Mouse (Mus musculus) lung, postnatal 25 days (tissue): ENCODE measurements around the gene Lamb3.
"Not testable (repeated sequence)": the region's sequence is repeated elsewhere in the genome, so short reads cannot be mapped to it uniquely, and the experiment has no call there.

Experiments
- DNase-seq: peaks from one replicate; pipeline ENCODE4 v3.0.0; 2022; ENCODE audit warnings: low spot score

The Lamb3 gene

DNA sequence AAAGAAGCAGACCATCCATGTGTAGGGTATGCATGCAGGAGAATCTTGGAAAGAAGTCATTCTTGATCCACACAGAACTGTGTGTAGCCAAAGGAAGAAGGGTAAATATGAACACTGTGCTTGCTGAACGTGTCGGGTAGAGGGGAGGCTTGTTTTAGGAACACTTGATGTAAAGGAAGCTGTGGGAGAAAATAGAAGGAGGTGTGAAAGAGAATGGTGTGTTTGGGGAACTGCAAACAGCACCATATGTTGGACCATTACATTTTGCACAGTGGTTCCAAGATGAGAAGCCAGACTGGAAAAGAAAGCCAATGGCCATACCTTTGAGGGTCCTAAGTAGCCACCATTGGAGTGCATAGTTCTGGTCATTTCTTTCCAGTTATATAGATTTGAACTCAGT is 42.5 kb downstream of the Lamb3 start:
- DNase-seq = no peak

DNA sequence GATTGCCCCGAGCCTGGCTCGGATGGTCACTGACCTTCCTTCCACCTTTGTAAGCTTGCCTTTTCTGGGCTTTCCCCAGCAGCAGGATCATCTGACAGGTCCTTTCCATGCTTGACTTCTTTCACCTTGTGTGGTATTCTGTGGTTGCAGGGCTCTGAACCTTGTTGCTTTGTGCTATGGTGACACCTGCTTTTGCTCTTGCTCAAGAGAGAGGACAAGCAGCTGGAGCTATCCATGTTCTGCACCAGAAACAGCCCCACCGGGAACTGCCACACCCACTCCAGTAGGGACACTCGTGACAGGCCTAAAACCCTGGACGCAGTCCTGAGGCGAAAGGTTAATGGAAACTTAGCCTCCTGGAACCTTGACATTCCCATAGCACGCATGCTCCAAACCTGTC is 43.9 kb downstream of the Lamb3 start:
- DNase-seq = no peak

DNA sequence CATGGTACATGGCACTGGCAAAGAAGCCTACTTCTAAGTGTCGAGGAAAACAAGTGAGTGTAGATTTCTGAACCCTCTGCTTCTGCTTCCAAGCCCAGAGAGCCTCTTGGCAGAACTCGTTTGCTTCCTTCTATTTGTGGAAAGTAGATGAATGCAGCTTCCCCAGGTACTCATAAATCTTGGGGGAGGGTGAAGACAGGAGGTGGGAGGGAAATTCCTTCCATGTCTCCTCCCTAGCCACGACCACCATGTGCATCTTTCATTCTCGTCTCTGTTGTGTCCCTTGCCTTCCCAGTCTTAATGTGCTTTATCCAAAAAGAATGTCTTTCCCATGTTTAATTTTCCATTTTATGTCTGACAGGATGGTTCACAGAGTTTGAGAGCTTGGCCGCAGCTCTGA is 45.1 kb downstream of the Lamb3 start:
- no peak for DNase-seq

DNA sequence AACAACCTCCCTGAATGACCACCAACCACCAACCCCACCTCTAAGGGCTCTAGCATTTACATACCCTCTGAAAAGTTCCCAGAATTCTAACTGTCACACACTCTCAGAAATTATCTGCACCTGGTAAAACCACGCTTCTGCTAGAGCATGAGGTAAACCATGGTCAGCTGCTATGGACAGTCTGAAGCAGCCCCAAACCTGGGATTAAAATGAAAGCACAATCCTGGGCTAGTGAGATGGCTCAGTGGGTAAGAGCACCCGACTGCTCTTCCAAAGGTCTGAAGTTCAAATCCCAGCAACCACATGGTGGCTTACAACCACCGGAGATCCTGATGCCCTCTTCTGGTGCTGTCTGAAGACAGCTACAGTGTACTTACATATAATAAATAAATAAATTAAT is 46.4 kb downstream of the Lamb3 start:
- DNase-seq = not testable (repeated sequence)

DNA sequence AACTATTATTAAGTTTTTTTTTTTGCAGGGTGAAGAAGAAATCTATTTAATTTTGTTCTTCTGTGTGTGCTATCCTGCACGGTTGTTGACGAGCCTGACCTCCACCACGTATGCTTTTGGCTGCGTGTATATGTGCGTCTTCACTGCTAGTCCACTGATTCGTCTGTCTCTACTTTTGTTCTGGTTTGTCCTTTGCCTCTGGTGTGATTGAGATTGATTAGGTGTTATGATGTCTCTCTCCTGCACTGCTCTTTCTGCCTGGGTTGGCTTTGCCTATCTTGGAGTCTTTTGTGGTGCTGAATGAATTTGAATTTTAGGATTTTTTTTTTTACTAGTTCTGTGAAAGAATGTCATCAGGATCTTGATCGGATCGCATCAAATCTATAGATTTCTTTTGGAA is 47.5 kb downstream of the Lamb3 start:
- DNase-seq = no peak

- DNase-seq = peak; percentile 80
These were observed 48.2 kb downstream of the Lamb3 start for GRCm38 (mm10) chr1:193255488-193256288.

GRCm38 (mm10) chr1:193256289-193256577 is 48.7 kb downstream of the Lamb3 start:
- DNase-seq = no peak

GRCm38 (mm10) chr1:193256621-193257098 is 49.2 kb downstream of the Lamb3 start:
- no peak for DNase-seq

DNA sequence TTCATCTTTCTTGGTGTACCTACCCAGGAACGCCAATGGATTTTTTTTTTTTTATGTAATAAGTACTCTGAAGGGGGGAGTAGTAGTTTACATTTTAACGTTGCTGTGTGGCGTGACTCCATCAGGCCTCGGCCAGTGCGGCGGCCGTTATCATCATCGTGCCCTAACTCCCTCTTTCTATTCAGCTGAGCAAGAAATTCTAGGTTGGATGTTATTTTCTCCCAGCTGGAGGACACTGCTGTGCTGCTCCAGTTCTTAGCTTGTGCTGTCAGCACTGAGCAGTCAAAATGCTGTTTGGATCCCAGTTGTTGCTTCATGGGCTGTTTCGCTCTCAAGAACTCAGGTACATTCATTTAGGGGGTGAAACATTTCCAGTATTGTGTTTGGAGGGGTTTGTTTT is 52.1 kb downstream of the Lamb3 start:
- DNase-seq = no peak

GRCm38 (mm10) chr1:193261897-193262548 is 54.5 kb downstream of the Lamb3 start:
- DNase-seq = peak; percentile 67

DNA sequence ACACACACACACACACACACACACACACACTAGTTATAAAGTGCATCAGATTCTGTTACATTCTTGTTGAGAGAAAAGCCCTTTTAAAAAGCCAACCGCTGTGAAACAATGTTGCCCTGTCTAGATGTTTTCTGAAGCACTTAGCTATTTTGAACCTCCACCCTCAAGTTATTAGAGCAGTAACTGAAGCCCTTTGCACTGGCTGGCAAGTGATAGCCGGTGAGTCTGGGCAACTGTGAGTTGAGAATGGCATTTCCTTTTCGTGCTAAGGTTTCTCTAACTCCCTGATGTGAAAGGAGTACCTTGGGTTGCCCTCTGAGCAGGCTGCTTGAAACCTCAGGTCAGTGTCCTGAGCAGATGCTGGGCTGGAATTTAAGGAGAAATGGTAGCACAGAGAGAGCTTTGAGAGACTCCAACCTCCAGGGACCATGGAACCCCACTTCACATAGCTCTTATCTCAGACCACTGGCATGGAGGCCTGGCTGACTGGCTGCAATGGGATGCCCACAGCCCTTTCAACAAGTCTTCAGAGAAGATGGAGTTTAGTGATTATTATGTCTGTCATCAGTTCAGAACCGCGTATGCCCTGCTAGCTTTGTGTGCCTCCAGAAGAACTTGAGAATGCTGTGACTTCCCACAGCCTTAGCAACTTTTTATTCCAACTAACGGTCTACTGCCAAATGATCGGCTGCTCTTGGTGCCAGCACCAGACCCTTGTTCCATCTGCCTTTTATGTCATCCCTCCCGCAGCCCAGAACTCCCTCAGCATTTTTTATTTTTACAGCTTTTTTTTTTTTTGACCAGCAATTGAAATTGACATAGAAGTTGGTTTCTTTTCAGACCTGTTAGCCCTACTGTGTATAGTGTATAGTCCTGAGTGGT is 55.8 kb downstream of the Lamb3 start:
- DNase-seq = no peak

DNA sequence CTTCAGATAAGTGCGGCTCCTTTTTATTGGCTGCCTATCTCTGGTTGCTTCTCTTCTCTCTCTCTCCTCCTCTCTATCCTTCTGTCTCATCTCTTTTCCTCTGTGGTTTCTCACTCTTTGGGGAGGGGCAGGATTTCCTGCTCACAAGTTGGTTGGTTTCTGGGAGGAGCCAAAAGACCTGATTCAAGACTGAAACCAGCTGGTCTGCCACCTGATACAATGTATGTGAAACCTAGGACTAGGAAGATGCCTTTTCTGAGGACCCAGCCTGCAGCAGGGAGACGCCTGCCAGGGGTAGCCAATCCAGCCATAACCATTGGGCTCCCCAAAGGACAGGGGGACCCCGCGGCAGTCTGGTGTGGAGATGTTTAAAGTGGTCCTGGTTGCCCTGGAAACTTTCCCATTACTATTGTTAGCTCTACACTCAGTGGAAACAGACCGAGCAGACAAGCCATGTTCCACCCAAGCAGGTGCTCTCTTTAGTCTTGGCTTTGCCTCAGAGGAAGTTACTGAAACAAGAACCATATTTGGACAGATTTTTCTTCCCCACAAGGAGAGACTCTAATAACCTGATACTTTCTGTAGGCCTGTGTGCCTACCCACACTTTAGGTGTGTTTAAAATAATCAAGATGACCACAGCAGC is 56.6 kb downstream of the Lamb3 start, which contains the start of gene Hsd11b1:
TSS of gene Hsd11b1 (minus strand) at position 121 of the 644 bp plus-strand sequence.
- peak; percentile 72 for DNase-seq

DNA sequence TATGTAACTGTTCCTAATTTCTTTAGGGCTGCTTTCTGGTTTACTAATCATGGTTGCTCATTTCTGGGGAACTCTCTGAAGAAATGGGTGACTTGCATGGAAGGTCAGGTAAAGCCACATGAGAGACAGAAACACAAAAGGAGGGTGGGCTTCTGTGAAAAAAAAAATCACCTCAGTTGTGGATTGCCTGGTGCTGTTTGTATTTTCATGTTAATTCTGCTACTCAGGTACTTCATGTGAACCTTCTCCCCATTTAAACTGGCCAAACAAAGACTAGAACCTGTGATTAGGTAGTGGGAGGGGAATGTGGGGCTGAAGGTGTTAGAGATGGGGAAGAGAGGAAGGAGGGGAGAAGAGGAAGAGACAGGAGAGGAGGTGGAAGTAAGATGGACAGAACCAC is 58.2 kb downstream of the Lamb3 start:
- no peak for DNase-seq

- peak; percentile 51 for DNase-seq
These were observed 63.7 kb downstream of the Lamb3 start for GRCm38 (mm10) chr1:193270965-193271763.

DNA sequence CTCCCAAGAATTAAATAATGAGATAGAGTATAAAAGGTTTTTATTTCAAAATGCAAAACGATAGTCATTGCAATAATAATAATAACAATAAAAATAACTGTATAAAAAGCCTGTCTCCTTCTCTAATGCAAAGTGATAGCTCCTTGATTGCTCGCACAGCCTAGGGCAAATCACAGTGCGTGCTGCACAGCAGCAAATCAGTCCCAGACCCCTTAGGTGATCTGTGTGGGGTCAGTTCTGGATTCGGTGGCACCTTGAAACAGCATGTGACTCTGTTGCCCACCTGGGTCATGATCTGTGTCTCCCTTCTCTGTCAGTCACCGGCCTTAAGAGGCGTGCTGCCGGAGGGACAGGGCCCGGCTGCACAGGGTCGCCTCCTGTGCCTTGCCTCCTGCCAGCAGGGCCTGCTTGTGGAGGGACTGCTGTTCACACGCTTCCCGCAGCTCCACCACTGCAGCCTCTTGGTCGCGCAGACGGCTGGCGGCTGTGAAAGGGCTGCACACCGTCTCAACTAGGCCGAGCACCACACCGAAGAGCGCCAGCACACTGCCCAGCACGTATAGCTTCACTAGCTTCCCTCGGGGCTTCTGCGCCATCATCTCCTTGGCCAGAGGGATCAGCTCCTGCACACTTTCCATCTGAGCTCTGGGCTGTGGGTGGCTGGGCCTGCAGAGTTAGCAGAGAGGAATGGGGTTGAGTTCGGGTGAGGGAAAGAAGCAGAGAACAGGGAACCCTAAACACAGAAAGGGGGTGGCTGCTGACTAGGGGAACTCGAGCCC is 64.8 kb downstream of the Lamb3 start:
- DNase-seq = no peak

- peak; percentile 72 for DNase-seq
These were observed 65.6 kb downstream of the Lamb3 start, which contains the start of gene G0s2 for GRCm38 (mm10) chr1:193272916-193273601. TSS of gene G0s2 (minus strand) at chr1:193273217.

DNA sequence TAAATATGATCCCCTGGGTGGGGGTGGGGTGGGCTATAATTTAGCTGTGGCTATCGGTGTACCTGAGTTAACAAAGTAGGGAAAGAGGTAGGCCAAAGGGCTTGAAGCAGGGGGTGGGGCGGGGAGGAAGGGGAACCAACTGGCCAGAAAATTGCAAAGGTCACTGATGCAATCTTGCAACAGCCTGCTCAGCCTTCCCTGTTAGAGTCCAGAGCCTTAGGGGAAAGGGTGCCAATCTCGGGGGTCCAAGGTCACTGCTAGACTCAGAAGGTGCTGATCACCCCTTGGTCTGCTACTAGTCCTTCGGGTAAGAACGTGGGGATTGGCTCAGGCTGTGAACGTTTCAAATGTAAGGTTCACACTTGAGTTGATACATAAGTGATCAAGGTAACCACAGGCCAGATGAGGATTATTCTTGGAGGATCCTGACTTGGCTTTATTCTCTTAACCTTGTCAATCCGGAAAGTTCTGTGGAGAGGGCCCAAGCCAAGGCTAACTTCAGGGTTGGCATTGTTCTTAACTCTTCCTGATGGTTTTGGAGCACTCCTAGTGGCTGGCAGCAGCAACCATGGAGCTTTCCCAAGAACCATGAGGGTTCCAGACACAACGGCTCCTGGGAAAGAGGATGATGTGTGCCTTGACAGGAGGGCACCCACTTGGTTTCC is 67.0 kb downstream of the Lamb3 start:
- DNase-seq = no peak

DNA sequence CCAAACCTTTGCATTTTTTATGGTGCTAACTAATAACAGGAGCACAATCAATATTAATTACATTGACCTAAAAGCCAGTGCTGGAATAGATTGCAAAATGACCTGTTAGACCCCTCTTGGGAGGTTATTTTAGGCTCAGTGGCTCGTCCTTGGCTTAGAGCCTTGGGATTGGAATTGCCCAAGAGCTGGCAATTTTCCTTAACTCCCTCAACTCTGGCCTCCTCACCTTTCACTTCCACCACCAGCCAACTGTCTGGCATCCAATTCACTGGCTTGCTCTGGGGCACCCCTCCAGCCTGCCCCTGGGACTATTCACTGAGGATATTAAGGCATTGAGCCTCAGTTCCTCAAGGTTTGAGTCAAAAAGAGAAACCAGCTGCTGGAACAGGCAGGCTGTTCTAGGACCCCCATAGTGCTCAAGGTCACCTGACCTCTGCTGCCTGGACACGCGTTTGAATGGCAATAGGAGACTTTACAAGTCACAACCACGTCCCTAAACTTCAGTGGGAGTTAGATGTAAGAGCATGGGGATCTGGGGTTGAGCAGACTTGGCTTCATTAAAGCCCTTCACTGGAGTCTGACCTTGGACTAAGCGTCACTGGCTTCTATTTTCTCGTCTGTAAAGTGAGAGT is 71.0 kb downstream of the Lamb3 start:
- peak; percentile 48 for DNase-seq

GRCm38 (mm10) chr1:193279492-193279891 is 72.0 kb downstream of the Lamb3 start:
- no peak for DNase-seq
